In the genomic region with DNA sequence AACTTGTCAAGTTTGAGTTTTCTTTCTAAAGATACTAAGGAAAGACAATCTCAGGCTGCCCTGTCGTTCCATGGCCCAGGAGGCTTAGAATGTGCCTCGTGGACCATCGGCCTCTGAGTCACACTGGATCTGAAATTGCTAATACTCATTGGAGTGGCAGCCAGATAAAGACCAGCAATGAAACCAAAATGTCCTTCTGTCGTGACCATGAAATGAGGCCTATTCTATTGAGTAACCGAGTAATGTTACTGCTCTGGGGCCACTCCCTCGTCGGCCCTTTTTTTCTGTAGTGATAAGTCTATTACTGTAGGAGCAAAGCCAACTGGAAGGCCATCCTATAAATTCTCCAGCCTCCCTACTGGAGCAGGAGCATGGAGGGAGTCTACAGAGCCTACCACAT, we compare ENCODE assay signal across 9 mouse cellular contexts.
"Had no signal": no experiment of that assay in that cellular context is flagged by ENCODE, and none has a peak within 500 bp of the region (broad histone marks: within the 10 kb centered on the region; RNA-seq: fewer than 3 reads in every experiment).

No protein-coding gene starts in this region.

- H3K9me3 ChIP-seq: kidney, embryonic 15.5 days; limb, embryonic 10.5 days; liver, embryonic 15.5 days; midbrain, embryonic 13.5 days had no signal

- H3K4me2 ChIP-seq: kidney, embryonic 15.5 days; liver, embryonic 11.5 days; liver, embryonic 15.5 days; lung, embryonic 14.5 days; midbrain, embryonic 13.5 days had no signal

- H3K4me3 ChIP-seq: kidney, embryonic 15.5 days; limb, embryonic 10.5 days; liver, embryonic 15.5 days; midbrain, embryonic 13.5 days had no signal

- H3K4me1 ChIP-seq: limb, embryonic 10.5 days; liver, embryonic 15.5 days; midbrain, embryonic 13.5 days had no signal

- DNase-seq: kidney, postnatal 25 days; lung, embryonic 14.5 days; right cerebral cortex, postnatal 14 days; thymus, postnatal 36 days had no signal

- ATAC-seq: midbrain, embryonic 13.5 days had no signal

- H3K9ac ChIP-seq: kidney, embryonic 15.5 days; liver, embryonic 15.5 days; lung, embryonic 14.5 days; midbrain, embryonic 13.5 days had no signal

- H3K27me3 ChIP-seq: kidney, embryonic 15.5 days; liver, embryonic 15.5 days; midbrain, embryonic 13.5 days had no signal

- H3K36me3 ChIP-seq: kidney, embryonic 15.5 days; limb, embryonic 10.5 days; liver, embryonic 15.5 days; midbrain, embryonic 13.5 days had no signal

- H3K27ac ChIP-seq: kidney, embryonic 15.5 days; limb, embryonic 10.5 days; liver, embryonic 15.5 days; midbrain, embryonic 13.5 days had no signal
